Mouse (Mus musculus): Measurements from ENCODE around the gene Pde8a. TPM values are rescaled to one million over a fixed set of nuclear protein-coding genes. Genes with fewer than 3 reads are reported as not detected.

Gene Pde8a
- polyA plus RNA-seq, 1 experiment from 2014 or later = 28.5 TPM

- Histone ChIP-seq H3K79me2 (ENCODE audit: inconsistent target) (no peaks in the 10 kb centered on the region), H3K27ac (no peak overlapping the region), H3K4me3 (ENCODE audit: inconsistent target) (no peak overlapping the region), H3K36me3 (ENCODE audit: inconsistent target) (peaks cover 28% of the 10 kb centered on the region; the same call in 1 of the 2 replicates)
- WGBS (ENCODE audit: missing documents) = 85% methylated on average over 5 of the region's 5 CpGs
These were observed 108.4 kb downstream of the Pde8a start for GRCm38 (mm10) chr7:81321776-81322175.

DNA sequence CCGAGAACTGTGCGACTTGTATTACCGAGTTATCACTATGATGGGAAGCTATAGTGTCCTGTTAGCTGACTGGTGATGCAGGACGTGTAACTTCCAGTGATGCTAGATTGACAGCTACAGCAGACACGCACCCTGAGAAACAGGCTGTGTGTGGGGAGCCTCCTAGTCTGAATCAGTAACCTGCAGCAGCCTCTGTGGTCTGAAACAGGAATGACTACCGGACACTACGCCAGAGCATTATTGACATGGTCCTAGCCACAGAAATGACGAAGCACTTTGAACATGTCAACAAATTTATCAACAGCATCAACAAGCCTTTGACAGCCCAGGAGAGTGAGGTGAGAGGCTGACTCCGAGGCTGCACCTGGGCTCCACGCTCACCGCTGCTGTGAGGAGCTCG is 112.6 kb downstream of the Pde8a start:
- 92% methylated on average over 12 of the region's 12 CpGs for WGBS (ENCODE audit: missing documents)
- Histone ChIP-seq H3K4me3 (ENCODE audit: inconsistent target) (no peak overlapping the region), H3K79me2 (ENCODE audit: inconsistent target) (no peaks in the 10 kb centered on the region), H3K36me3 (ENCODE audit: inconsistent target) (peaks cover 30% of the 10 kb centered on the region; the same call in 1 of the 2 replicates), H3K27ac (no peak overlapping the region)

DNA sequence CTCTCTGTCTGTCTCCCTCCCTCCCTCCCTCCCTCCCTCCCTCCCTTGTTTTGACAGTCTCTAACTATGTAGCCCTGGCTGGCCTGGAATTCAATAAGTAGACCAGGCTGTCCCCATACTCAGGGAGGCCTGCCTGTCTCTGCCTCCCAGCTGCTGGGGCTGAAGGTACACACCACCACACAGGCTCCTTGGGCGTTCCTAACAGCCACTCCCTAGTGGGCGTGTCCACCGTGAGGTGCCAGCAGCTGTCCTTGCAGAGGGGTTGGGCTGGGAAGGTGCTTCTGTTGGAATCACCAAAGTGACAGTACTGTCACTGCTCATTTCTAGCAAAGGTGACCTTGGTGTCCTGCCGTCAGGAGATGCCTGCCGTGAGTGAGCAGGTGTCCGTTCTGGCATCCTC is 113.5 kb downstream of the Pde8a start:
- H3K27ac ChIP-seq = no peak overlapping the region
- no peak overlapping the region for H3K4me3 ChIP-seq (ENCODE audit: inconsistent target)
- no peaks in the 10 kb centered on the region for H3K79me2 ChIP-seq (ENCODE audit: inconsistent target)
- WGBS (ENCODE audit: missing documents) = 93% methylated on average over 6 of the region's 6 CpGs
- H3K36me3 ChIP-seq (ENCODE audit: inconsistent target) = peaks cover 26% of the 10 kb centered on the region; the same call in 1 of the 2 replicates

GRCm38 (mm10) chr7:81327661-81328060 is 114.3 kb downstream of the Pde8a start:
- H3K27ac ChIP-seq = no peak overlapping the region
- no peaks in the 10 kb centered on the region for H3K79me2 ChIP-seq (ENCODE audit: inconsistent target)
- no peak overlapping the region for H3K4me3 ChIP-seq (ENCODE audit: inconsistent target)
- WGBS (ENCODE audit: missing documents) = 33% methylated on average over 7 of the region's 10 CpGs
- H3K36me3 ChIP-seq (ENCODE audit: inconsistent target) = peaks cover 30% of the 10 kb centered on the region; the same call in 1 of the 2 replicates

DNA sequence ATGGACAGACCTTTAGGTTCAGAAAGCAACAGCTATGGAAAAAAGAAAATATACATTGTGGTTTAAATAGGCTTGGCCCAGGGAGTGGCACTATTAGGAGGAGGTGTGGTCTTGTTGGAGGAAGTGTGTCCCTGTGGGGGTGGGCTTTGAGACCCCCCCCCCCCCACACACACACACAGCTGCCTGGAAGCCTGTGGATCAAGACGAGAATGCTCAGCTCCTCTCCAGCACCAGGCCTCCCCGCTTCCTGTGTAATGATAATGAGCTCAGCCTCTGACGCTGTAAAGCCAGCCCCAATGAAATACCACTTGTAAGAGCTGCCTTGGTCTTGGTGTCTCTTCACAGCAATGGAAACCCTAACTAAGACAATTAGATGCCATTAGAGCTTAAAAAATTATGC is 117.4 kb downstream of the Pde8a start:
- WGBS (ENCODE audit: missing documents) = 95% methylated on average over 2 of the region's 3 CpGs
- Histone ChIP-seq H3K4me3 (ENCODE audit: inconsistent target) (no peak overlapping the region), H3K36me3 (ENCODE audit: inconsistent target) (peaks cover 28% of the 10 kb centered on the region), H3K27ac (no peak overlapping the region), H3K79me2 (ENCODE audit: inconsistent target) (no peaks in the 10 kb centered on the region)

DNA sequence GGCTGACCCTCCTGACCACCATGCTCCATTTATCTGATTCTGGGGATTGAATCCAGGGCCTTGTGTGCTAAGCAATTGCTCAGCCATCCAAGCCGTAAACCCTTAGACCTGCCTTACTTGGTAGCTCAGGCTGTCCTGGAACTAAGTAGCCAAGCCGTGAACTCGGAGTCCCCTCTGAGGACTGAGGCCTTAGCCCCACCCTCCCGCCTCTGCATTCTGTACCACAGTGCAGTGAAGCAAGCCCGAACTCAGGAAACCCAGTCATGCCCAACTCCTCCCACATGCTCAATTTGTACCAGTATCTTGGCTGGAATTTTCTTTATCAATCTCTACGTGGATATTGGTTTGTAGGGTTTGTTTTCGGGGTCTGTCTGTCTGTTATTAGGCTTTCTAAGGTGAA is 118.5 kb downstream of the Pde8a start:
- H3K36me3 ChIP-seq (ENCODE audit: inconsistent target) = peaks cover 33% of the 10 kb centered on the region
- no peak overlapping the region for H3K27ac ChIP-seq
- H3K79me2 ChIP-seq (ENCODE audit: inconsistent target) = no peaks in the 10 kb centered on the region
- H3K4me3 ChIP-seq (ENCODE audit: inconsistent target) = no peak overlapping the region
- 86% methylated on average over 7 of the region's 7 CpGs for WGBS (ENCODE audit: missing documents)

DNA sequence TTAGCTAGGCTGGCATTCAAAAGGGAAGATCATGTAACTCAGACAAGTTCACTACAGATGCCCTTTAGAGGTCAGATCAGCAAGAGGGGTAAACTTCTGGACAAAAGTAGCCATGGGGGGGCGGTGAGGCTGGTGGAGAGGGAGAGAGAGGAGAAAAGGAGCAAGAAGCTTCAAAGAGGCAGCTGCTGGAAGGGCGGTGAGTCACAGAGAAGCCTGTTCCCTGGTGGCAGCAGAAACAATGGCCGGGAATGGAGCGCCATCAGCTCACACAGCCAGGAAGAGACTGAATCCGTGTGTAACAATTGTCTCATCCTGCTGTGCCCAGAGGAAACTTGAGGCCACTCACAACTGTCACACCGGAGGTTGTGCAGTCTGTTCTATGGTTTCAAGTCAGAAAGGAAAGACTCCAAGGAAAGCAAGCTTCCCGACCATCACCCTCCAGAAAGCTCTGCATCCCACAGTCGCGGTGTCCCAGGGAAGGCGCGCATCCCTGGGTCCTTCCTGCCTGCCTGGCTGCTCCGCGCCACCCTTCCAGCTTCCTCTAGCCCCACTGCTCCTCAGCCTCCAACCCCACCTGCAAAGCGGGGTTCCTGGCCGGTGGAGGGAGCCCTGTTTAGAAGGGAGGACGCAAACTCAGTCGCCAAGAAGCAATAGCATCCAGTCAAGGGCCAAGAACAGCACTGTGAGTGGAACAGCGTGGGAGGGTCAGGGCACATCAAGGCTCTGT is 122.5 kb downstream of the Pde8a start:
- peaks cover 31% of the 10 kb centered on the region for H3K36me3 ChIP-seq (ENCODE audit: inconsistent target)
- no peak overlapping the region for H3K27ac ChIP-seq
- H3K4me3 ChIP-seq (ENCODE audit: inconsistent target) = no peak overlapping the region
- WGBS (ENCODE audit: missing documents) = 94% methylated on average over 16 of the region's 18 CpGs
- 0 out of 2 replicates have a peak, but pooled peaks cover 5% of the 10 kb centered on the region for H3K79me2 ChIP-seq (ENCODE audit: inconsistent target)

- peaks cover 37% of the 10 kb centered on the region for H3K36me3 ChIP-seq (ENCODE audit: inconsistent target)
- no peak overlapping the region for H3K4me3 ChIP-seq (ENCODE audit: inconsistent target)
- WGBS (ENCODE audit: missing documents) = 60% methylated on average over 7 of the region's 8 CpGs
- H3K79me2 ChIP-seq (ENCODE audit: inconsistent target) = peaks cover 10% of the 10 kb centered on the region
- no peak overlapping the region for H3K27ac ChIP-seq
These were observed 123.0 kb downstream of the Pde8a start for GRCm38 (mm10) chr7:81336432-81336786.

GRCm38 (mm10) chr7:81337785-81338521 is 124.6 kb downstream of the Pde8a start:
- Histone ChIP-seq H3K4me3 (ENCODE audit: inconsistent target) (no peak overlapping the region), H3K27ac (no peak overlapping the region), H3K36me3 (ENCODE audit: inconsistent target) (peaks cover 30% of the 10 kb centered on the region), H3K79me2 (ENCODE audit: inconsistent target) (peaks cover 26% of the 10 kb centered on the region)
- 93% methylated on average over 18 of the region's 21 CpGs for WGBS (ENCODE audit: missing documents)

DNA sequence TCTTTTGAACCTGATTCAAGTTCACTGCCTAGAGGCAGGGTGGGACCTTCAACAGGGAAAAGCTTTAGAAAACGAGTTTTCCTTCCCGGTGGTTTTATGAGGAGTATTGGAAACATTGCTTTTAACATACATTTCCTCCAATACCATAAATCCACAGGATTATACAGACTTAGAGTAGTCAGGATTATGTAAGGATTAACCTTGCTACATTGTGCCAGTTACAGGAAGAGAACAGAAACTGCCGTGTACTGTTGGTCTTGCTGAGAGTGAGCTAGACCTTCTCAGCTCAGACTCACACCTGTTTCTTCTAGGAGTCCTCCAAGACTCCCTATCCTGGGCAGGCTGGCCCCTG is 125.1 kb downstream of the Pde8a start:
- 85% methylated on average over 3 of the region's 3 CpGs for WGBS (ENCODE audit: missing documents)
- no peak overlapping the region for H3K4me3 ChIP-seq (ENCODE audit: inconsistent target)
- no peak overlapping the region for H3K27ac ChIP-seq
- peaks cover 31% of the 10 kb centered on the region for H3K79me2 ChIP-seq (ENCODE audit: inconsistent target)
- peaks cover 30% of the 10 kb centered on the region for H3K36me3 ChIP-seq (ENCODE audit: inconsistent target)

- peaks cover 30% of the 10 kb centered on the region for H3K36me3 ChIP-seq (ENCODE audit: inconsistent target)
- no peak overlapping the region for H3K4me3 ChIP-seq (ENCODE audit: inconsistent target)
- no peak overlapping the region for H3K27ac ChIP-seq
- WGBS (ENCODE audit: missing documents) = 86% methylated on average over 4 of the region's 4 CpGs
- peaks cover 44% of the 10 kb centered on the region for H3K79me2 ChIP-seq (ENCODE audit: inconsistent target)
These were observed 126.4 kb downstream of the Pde8a start for GRCm38 (mm10) chr7:81339783-81340182.

DNA sequence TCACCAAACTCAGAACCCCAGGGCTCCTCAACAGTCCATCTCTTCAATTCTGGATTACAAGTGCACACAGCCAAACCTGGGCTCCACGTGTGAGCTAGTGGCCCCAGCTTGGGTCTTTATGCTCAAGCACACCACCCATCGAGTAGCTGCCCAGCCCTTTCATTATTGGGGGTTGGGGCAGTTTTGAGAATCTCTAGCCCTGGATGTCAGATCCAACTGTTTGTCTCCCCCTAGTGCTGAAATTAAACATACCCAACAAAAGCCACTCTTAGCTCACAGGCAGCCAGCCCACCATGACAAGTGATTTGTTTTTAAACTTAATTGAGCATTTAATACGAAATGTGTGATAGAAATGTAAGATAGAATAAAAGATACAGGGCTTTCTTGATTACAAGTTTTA is 128.2 kb downstream of the Pde8a start:
- no peak overlapping the region for H3K27ac ChIP-seq
- no peak overlapping the region for H3K4me3 ChIP-seq (ENCODE audit: inconsistent target)
- peaks cover 44% of the 10 kb centered on the region for H3K79me2 ChIP-seq (ENCODE audit: inconsistent target)
- H3K36me3 ChIP-seq (ENCODE audit: inconsistent target) = peaks cover 16% of the 10 kb centered on the region; the same call in 1 of the 2 replicates
- 46% methylated on average over 3 of the region's 3 CpGs for WGBS (ENCODE audit: missing documents)

DNA sequence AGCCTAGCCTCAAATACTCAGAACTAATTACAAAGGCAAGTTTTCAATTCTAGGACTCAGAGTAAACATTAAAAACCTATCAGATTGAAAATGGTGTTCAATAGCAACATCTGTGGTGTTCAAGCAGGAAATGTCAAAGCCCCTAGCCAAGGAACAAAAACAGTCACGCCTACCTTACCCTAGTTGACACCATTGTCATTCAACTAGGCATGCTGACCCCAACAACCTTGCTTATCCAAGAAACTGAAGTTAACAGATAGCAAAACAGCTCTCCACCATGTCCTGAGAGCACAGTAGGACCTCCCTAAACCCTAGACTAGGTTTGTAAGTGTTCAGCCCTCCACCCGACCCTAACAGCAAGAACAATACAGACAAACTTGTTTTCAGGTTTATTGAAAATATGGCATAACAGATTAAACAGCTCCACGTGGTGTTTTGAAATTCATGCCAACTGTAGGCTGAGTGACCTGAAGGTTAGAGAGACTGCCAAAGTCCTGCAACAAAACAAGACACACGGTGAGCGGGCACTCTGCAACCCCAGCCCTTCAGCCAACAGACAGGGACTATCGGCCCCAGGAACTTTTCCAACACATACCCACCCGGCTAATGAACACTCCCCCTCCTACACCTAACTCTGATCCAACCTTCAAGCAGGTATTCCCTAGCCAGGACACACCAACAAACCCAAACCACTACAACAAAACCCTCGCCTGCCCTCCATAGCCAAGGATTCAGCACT is 129.1 kb downstream of the Pde8a start:
- H3K36me3 ChIP-seq (ENCODE audit: inconsistent target) = peaks cover 16% of the 10 kb centered on the region; the same call in 1 of the 2 replicates
- no peak overlapping the region for H3K27ac ChIP-seq
- WGBS (ENCODE audit: missing documents) = 69% methylated on average over 8 of the region's 8 CpGs
- H3K79me2 ChIP-seq (ENCODE audit: inconsistent target) = peaks cover 44% of the 10 kb centered on the region
- no peak overlapping the region for H3K4me3 ChIP-seq (ENCODE audit: inconsistent target)

- Histone ChIP-seq H3K4me3 (ENCODE audit: inconsistent target) (no peak overlapping the region; the same call in 1 of the 2 replicates), H3K27ac (no peak overlapping the region), H3K36me3 (ENCODE audit: inconsistent target) (peaks cover 16% of the 10 kb centered on the region; the same call in 1 of the 2 replicates), H3K79me2 (ENCODE audit: inconsistent target) (peaks cover 44% of the 10 kb centered on the region)
- 46% methylated on average over 8 of the region's 8 CpGs for WGBS (ENCODE audit: missing documents)
These were observed 129.9 kb downstream of the Pde8a start for GRCm38 (mm10) chr7:81343316-81343715.
